20 mouse cellular contexts compared by ENCODE assay signal in genomic region chr10:71293245-71293644, GRCm38 (mm10). TPM values are rescaled to one million over a fixed set of nuclear protein-coding genes. Genes with fewer than 3 reads are reported as not detected.
A peak's percentile ranks its signal among the peaks of the same experiment; 100 is the strongest.
DNase-seq lines count a peak whose midpoint lies in the region; ATAC-seq and TF ChIP-seq lines count a peak whose summit lies in the region.
"Had no signal": no experiment of that assay in that cellular context is flagged by ENCODE, and none has a peak within 500 bp of the region (broad histone marks: within the 10 kb centered on the region; RNA-seq: fewer than 3 reads in every experiment).

No protein-coding gene starts in this region.

- H3K36me3 ChIP-seq in lung, embryonic 14.5 days (ENCODE audit: insufficient read depth): no peaks in the 10 kb centered on the region
- H3K36me3 ChIP-seq in CH12.LX (replicated peaks in 1 of 2; ENCODE audit: control insufficient read depth in 1 of 2, insufficient read depth in 1 of 2, low read length in 1 of 2): no peaks in the 10 kb centered on the region
- no peaks in the 10 kb centered on the region for H3K36me3 ChIP-seq in heart, embryonic 11.5 days (ENCODE audit: control insufficient read depth, insufficient read depth, low read length)
- H3K36me3 ChIP-seq: embryonic facial prominence, embryonic 12.5 days; G1E; hindbrain, embryonic 13.5 days had no signal

- H3K9ac ChIP-seq in lung, embryonic 14.5 days: no peak overlapping the region
- H3K9ac ChIP-seq in CH12.LX (ENCODE audit: insufficient read depth, low read depth): no peak overlapping the region
- H3K9ac ChIP-seq in heart, embryonic 11.5 days (ENCODE audit: low read depth, low read length): no peak overlapping the region
- H3K9ac ChIP-seq: embryonic facial prominence, embryonic 12.5 days; hindbrain, embryonic 13.5 days had no signal

- no peaks in the 10 kb centered on the region for H3K79me2 ChIP-seq in CH12.LX (replicated peaks; ENCODE audit: control insufficient read depth, extremely low read depth, insufficient read depth, poor library complexity, severe bottlenecking)

- no peak for DNase-seq in gastrocnemius, adult 2 months
- DNase-seq in gastrocnemius, postnatal 25 days: no peak
- no peak for DNase-seq in lung, embryonic 14.5 days
- no peak for DNase-seq in lung, postnatal 25 days (ENCODE audit: low spot score)
- DNase-seq in CH12.LX (ENCODE audit: extremely low read depth): peak; percentile 32
- no peak for DNase-seq in cerebellum, adult 11 months
- DNase-seq: adrenal gland, adult 8-10 months; B cell, adult 2 months; cerebellum, adult 11-12 months; gastrocnemius, postnatal 14 days; heart, postnatal 14 days; kidney, adult 11 months; kidney, postnatal 14 days; lung, adult 2 months had no signal

- no peak for TF ChIP-seq POLR2A in CH12.LX (IDR thresholded peaks at IDR 0.05; ENCODE audit: low read depth, low read length)

- 46% methylated on average over 4 of the region's 4 CpGs for WGBS in lung, embryonic 14.5 days
- 57% methylated on average over 4 of the region's 4 CpGs for WGBS in heart, embryonic 11.5 days (ENCODE audit: insufficient replicate concordance)

- no peak overlapping the region for H3K4me3 ChIP-seq in gastrocnemius, adult 2 months
- H3K4me3 ChIP-seq in lung, embryonic 14.5 days (ENCODE audit: low read depth, low read length): no peak overlapping the region
- no peak overlapping the region for H3K4me3 ChIP-seq in CH12.LX (replicated peaks in 1 of 3; ENCODE audit: low read depth in 2 of 3, low read length in 2 of 3, poor library complexity in 1 of 3)
- no peak overlapping the region for H3K4me3 ChIP-seq in heart, embryonic 11.5 days (ENCODE audit: low read depth, low read length)
- H3K4me3 ChIP-seq: embryonic facial prominence, embryonic 12.5 days; hindbrain, embryonic 13.5 days had no signal

- dilution Hi-C loops in CH12.LX (cut with MboI; ENCODE audit: extremely low pct_ligation_motif_present, extremely low pct_unique_long_range_greater_than_20kb, low sequenced_read_pairs): no loop called here

- TF ChIP-seq CTCF in gastrocnemius, adult 2 months (IDR thresholded peaks at IDR 0.05): peak; percentile 24; the same call in 1 of the 2 replicates
- TF ChIP-seq CTCF in lung, embryonic 14.5 days (IDR thresholded peaks at IDR 0.05; ENCODE audit: low read depth): peak; percentile 17; the same call in 1 of the 2 replicates
- TF ChIP-seq CTCF in CH12.LX (conservative IDR thresholded peaks at IDR 0.05 in 1 of 2, IDR thresholded peaks at IDR 0.05 in 1 of 2; ENCODE audit: low read depth in 2 of 2, low read length in 2 of 2): peak in 1 of 2 experiments; percentile 52; a peak in 2 of 4 replicates

- no peaks in the 10 kb centered on the region for H3K27me3 ChIP-seq in lung, embryonic 14.5 days (ENCODE audit: insufficient read depth, low read length)
- H3K27me3 ChIP-seq in CH12.LX (replicated peaks): peaks cover 9% of the 10 kb centered on the region
- H3K27me3 ChIP-seq in heart, embryonic 11.5 days (ENCODE audit: control insufficient read depth, insufficient read depth, low read length): no peaks in the 10 kb centered on the region
- H3K27me3 ChIP-seq: embryonic facial prominence, embryonic 12.5 days; hindbrain, embryonic 13.5 days had no signal

- H3K27ac ChIP-seq in gastrocnemius, adult 2 months: peak overlapping the region; percentile 38; the same call in 1 of the 2 replicates
- H3K27ac ChIP-seq in lung, embryonic 14.5 days (ENCODE audit: low read depth): no peak overlapping the region
- no peak overlapping the region for H3K27ac ChIP-seq in CH12.LX (ENCODE audit: insufficient read depth, low read depth)
- H3K27ac ChIP-seq in heart, embryonic 11.5 days (ENCODE audit: low read depth, low read length): no peak overlapping the region
- H3K27ac ChIP-seq: embryonic facial prominence, embryonic 12.5 days; hindbrain, embryonic 13.5 days had no signal

- TF ChIP-seq EP300 in CH12.LX (IDR thresholded peaks at IDR 0.05; ENCODE audit: low read length): no peak

- TF ChIP-seq RAD21 in CH12.LX (IDR thresholded peaks at IDR 0.05; ENCODE audit: low read depth, low read length): peak; percentile 27

- in situ Hi-C loops in CH12.LX (cut with MboI; ENCODE audit: low pct_ligation_motif_present, low pct_unique_long_range_greater_than_20kb, low sequenced_read_pairs): loop anchor here (5.0 to 10.0 kb wide), 2 partner anchors 36 to 58 kb away; partner anchors contain the start of gene Tfam

- intact Hi-C loops in gastrocnemius, adult 2 months (cut with DNase I): no loop called here

- ATAC-seq in lung, embryonic 14.5 days (ENCODE audit: insufficient read depth): no peak
- ATAC-seq in megakaryocyte progenitor cell, adult 5-6 weeks (replicated peaks; ENCODE audit: poor library complexity): peak; percentile 38; the same call in 1 of the 2 replicates
- ATAC-seq in heart, embryonic 11.5 days (replicated peaks; ENCODE audit: insufficient number of reproducible peaks, low FRiP score, low TSS enrichment): no peak
- ATAC-seq: midbrain, embryonic 16.5 days had no signal

- no peaks in the 10 kb centered on the region for H3K4me1 ChIP-seq in lung, embryonic 14.5 days (ENCODE audit: insufficient read depth)
- H3K4me1 ChIP-seq in CH12.LX (ENCODE audit: control insufficient read depth in 1 of 2, insufficient read depth in 2 of 2): peaks cover 3 to 24% of the 10 kb centered on the region in 2 experiments; a peak in 3 of 4 replicates
- no peaks in the 10 kb centered on the region; the same call in 1 of the 2 replicates for H3K4me1 ChIP-seq in heart, embryonic 11.5 days (ENCODE audit: control insufficient read depth, insufficient read depth, low read length)

- no peak overlapping the region for H3K4me2 ChIP-seq in lung, embryonic 14.5 days
- H3K4me2 ChIP-seq in CH12.LX (ENCODE audit: insufficient read depth, low read depth, poor library complexity, severe bottlenecking): no peak overlapping the region
- no peak overlapping the region for H3K4me2 ChIP-seq in heart, embryonic 11.5 days
- H3K4me2 ChIP-seq: embryonic facial prominence, embryonic 12.5 days; hindbrain, embryonic 13.5 days had no signal

- no peaks in the 10 kb centered on the region for H3K9me3 ChIP-seq in lung, embryonic 14.5 days (ENCODE audit: low read depth, low read length)
- no peaks in the 10 kb centered on the region for H3K9me3 ChIP-seq in CH12.LX (replicated peaks; ENCODE audit: low read length)
- no peaks in the 10 kb centered on the region for H3K9me3 ChIP-seq in heart, embryonic 11.5 days (replicated peaks; ENCODE audit: control insufficient read depth, low read length)
- H3K9me3 ChIP-seq: embryonic facial prominence, embryonic 12.5 days; G1E; hindbrain, embryonic 13.5 days had no signal

TF ChIP-seq in CH12.LX, 34 proteins besides CTCF, POLR2A, EP300 and RAD21 (continues in another document):
- TF ChIP-seq TBP (conservative IDR thresholded peaks at IDR 0.05; ENCODE audit: low read depth, low read length) (no peak), JUN (IDR thresholded peaks at IDR 0.05; ENCODE audit: insufficient read depth, low read depth, low read length) (no peak), ZMIZ1 (IDR thresholded peaks at IDR 0.05; ENCODE audit: low read depth, low read length) (no peak), USF1 (IDR thresholded peaks at IDR 0.05; ENCODE audit: low read depth, low read length) (no peak), MYC (IDR thresholded peaks at IDR 0.05; ENCODE audit: low read depth, low read length) (no peak), USF2 (conservative IDR thresholded peaks at IDR 0.05; ENCODE audit: low read depth, low read length) (no peak), HCFC1 (IDR thresholded peaks at IDR 0.05; ENCODE audit: low read depth, low read length) (no peak), ZC3H11A (IDR thresholded peaks at IDR 0.05; ENCODE audit: low read depth, low read length) (no peak)

RNA-seq across cellular contexts. Expression of gene Ube2d1, which starts 8.2 kb away (rescaled TPM):
- total RNA-seq in gastrocnemius, adult 2 months (2021): 100 to 1,000 TPM; 162 to 211 TPM
- 100 to 1,000 TPM; 144 to 173 TPM for total RNA-seq in gastrocnemius, postnatal 25 days (2021)
- polyA plus RNA-seq in lung, embryonic 14.5 days (2014; fragmentation: Nextera tagmentation; extraction: Ambion mirVana): 71.6 and 74.1 TPM in 2 replicates
- 1.0 TPM in 2 replicates for total RNA-seq in CH12.LX (2012; rRNA removed)
- total RNA-seq in CH12.LX (2014; rRNA removed): 2.6 and 3.8 TPM in 2 replicates
- 5.3 and 7.7 TPM in 2 replicates for polyA plus RNA-seq in CH12.LX (2012; ENCODE audit: insufficient read length, low read depth)
- 64.9 and 65.5 TPM in 2 replicates for total RNA-seq in megakaryocyte progenitor cell, adult 5-6 weeks (2015)
- 9.7 and 10.5 TPM in 2 replicates for total RNA-seq in megakaryocyte progenitor cell, adult 5-6 weeks (2017)
- 81.2 and 86.9 TPM in 2 replicates for polyA plus RNA-seq in heart, embryonic 11.5 days (2014; fragmentation: Nextera tagmentation; extraction: Ambion mirVana)
- polyA plus RNA-seq: G1E had no signal

RNA-seq across cellular contexts. Expression of gene Cisd1, which starts 51.5 kb away (rescaled TPM):
- total RNA-seq in gastrocnemius, adult 2 months (2021): 100 to 1,000 TPM; 226 to 261 TPM
- total RNA-seq in gastrocnemius, postnatal 25 days (2021): 100 to 1,000 TPM; 192 to 199 TPM
- polyA plus RNA-seq in lung, embryonic 14.5 days (2014; fragmentation: Nextera tagmentation; extraction: Ambion mirVana): 93.7 and 94.5 TPM in 2 replicates
- 111 and 113 TPM in 2 replicates for total RNA-seq in CH12.LX (2012; rRNA removed)
- 100 and 115 TPM in 2 replicates for total RNA-seq in CH12.LX (2014; rRNA removed)
- polyA plus RNA-seq in CH12.LX (2012; ENCODE audit: insufficient read length, low read depth): 78.9 and 81.8 TPM in 2 replicates
- 32.8 and 36.6 TPM in 2 replicates for total RNA-seq in megakaryocyte progenitor cell, adult 5-6 weeks (2015)
- total RNA-seq in megakaryocyte progenitor cell, adult 5-6 weeks (2017): 14.7 and 15.4 TPM in 2 replicates
- 158 and 161 TPM in 2 replicates for polyA plus RNA-seq in heart, embryonic 11.5 days (2014; fragmentation: Nextera tagmentation; extraction: Ambion mirVana)

RNA-seq across cellular contexts. Expression of gene Ipmk, which starts 54.3 kb away (rescaled TPM):
- 10 to 100 TPM; 18.1 to 20.6 TPM for total RNA-seq in gastrocnemius, adult 2 months (2021)
- 10 to 100 TPM; 16.2 to 17.6 TPM for total RNA-seq in gastrocnemius, postnatal 25 days (2021)
- polyA plus RNA-seq in lung, embryonic 14.5 days (2014; fragmentation: Nextera tagmentation; extraction: Ambion mirVana): 16.0 and 17.2 TPM in 2 replicates
- total RNA-seq in CH12.LX (2012; rRNA removed) (14.7 and 15.2 TPM in 2 replicates), CH12.LX (2014; rRNA removed) (21.8 and 23.8 TPM in 2 replicates)
- 24.0 and 27.1 TPM in 2 replicates for polyA plus RNA-seq in CH12.LX (2012; ENCODE audit: insufficient read length, low read depth)
- total RNA-seq in megakaryocyte progenitor cell, adult 5-6 weeks (2015): 25.7 and 26.0 TPM in 2 replicates
- total RNA-seq in megakaryocyte progenitor cell, adult 5-6 weeks (2017): 24.8 and 25.4 TPM in 2 replicates
- polyA plus RNA-seq in heart, embryonic 11.5 days (2014; fragmentation: Nextera tagmentation; extraction: Ambion mirVana): 9.3 and 9.7 TPM in 2 replicates

RNA-seq across cellular contexts. Expression of gene Tfam, which starts 55.2 kb away (rescaled TPM):
- total RNA-seq in gastrocnemius, adult 2 months (2021): 10 to 100 TPM; 44.5 to 55.6 TPM
- 10 to 100 TPM; 50.1 to 50.8 TPM for total RNA-seq in gastrocnemius, postnatal 25 days (2021)
- 71.3 and 71.7 TPM in 2 replicates for polyA plus RNA-seq in lung, embryonic 14.5 days (2014; fragmentation: Nextera tagmentation; extraction: Ambion mirVana)
- 45.8 and 65.6 TPM in 2 replicates for total RNA-seq in CH12.LX (2012; rRNA removed)
- total RNA-seq in CH12.LX (2014; rRNA removed): 113 and 174 TPM in 2 replicates
- 108 and 123 TPM in 2 replicates for polyA plus RNA-seq in CH12.LX (2012; ENCODE audit: insufficient read length, low read depth)
- 63.2 and 67.9 TPM in 2 replicates for total RNA-seq in megakaryocyte progenitor cell, adult 5-6 weeks (2015)
- total RNA-seq in megakaryocyte progenitor cell, adult 5-6 weeks (2017): 100 and 136 TPM in 2 replicates
- 62.6 and 67.5 TPM in 2 replicates for polyA plus RNA-seq in heart, embryonic 11.5 days (2014; fragmentation: Nextera tagmentation; extraction: Ambion mirVana)
